Mouse (Mus musculus) MEL (cell line): Measurements from ENCODE around the gene Mdk. TPM values are rescaled to one million over a fixed set of nuclear protein-coding genes. Genes with fewer than 3 reads are reported as not detected.

Experiments used
- DNase-seq: peaks from one replicate; pipeline ENCODE4 v3.0.0; 2011; ENCODE audit warnings: low read depth, low spot score
- H3K27ac ChIP-seq: 2 replicates; pipeline ENCODE4 v1.5.1; 2012; ENCODE audit warnings: low read depth, mild to moderate bottlenecking, control low read depth, low read length, moderate library complexity; ENCODE audit not compliant: control insufficient read depth
- H3K27me3 ChIP-seq, 2 experiments: fragments of 150-350 bp in 1 of 2; sonication (generic) in 1 of 2; 2 replicates each; pipeline ENCODE4 v1.6.1; 2012; ENCODE audit warnings: low read length in 2 of 2, mild to moderate bottlenecking in 2 of 2, improper control_type of control experiment in 1 of 2, moderate library complexity in 1 of 2; ENCODE audit not compliant: insufficient read depth in 2 of 2, control insufficient read depth in 1 of 2
- H3K36me3 ChIP-seq, 2 experiments: 2 replicates each; pipeline ENCODE4 v1.6.1; 2012 to 2014; ENCODE audit warnings: low read length in 2 of 2, improper control_type of control experiment in 1 of 2, inconsistent platforms in 1 of 2, mild to moderate bottlenecking in 1 of 2; ENCODE audit not compliant: insufficient read depth in 2 of 2, control insufficient read depth in 1 of 2
- H3K4me1 ChIP-seq, 2 experiments: fragments of 150-350 bp in 1 of 2; sonication (generic) in 1 of 2; 2 replicates each; pipeline ENCODE4 v1.6.1; 2012; ENCODE audit warnings: low read length in 2 of 2, improper control_type of control experiment in 1 of 2, mild to moderate bottlenecking in 1 of 2; ENCODE audit not compliant: insufficient read depth in 2 of 2, control insufficient read depth in 1 of 2
- H3K4me3 ChIP-seq, 2 experiments: fragments of 150-350 bp in 1 of 2; sonication (generic) in 1 of 2; 2 replicates each; pipeline ENCODE4 v1.5.1; 2012; ENCODE audit warnings: low read depth in 2 of 2, low read length in 2 of 2, mild to moderate bottlenecking in 2 of 2, moderate library complexity in 2 of 2, control low read depth in 1 of 2, improper control_type of control experiment in 1 of 2; ENCODE audit not compliant: control insufficient read depth in 1 of 2, insufficient read depth in 1 of 2
- H3K79me2 ChIP-seq: 2 replicates; pipeline ENCODE4 v1.6.1; 2012; ENCODE audit warnings: mild to moderate bottlenecking, low read length, moderate library complexity; ENCODE audit not compliant: control insufficient read depth, poor library complexity, insufficient read depth
- H3K9ac ChIP-seq: 2 replicates; pipeline ENCODE4 v1.6.1; 2012; ENCODE audit warnings: low read depth, mild to moderate bottlenecking, control low read depth, low read length, moderate library complexity; ENCODE audit not compliant: control insufficient read depth, poor library complexity, severe bottlenecking
- H3K9me3 ChIP-seq: fragments of 150-350 bp; sonication (generic); replicated peaks from 2 replicates; pipeline ENCODE4 v1.6.1; 2012; ENCODE audit warnings: mild to moderate bottlenecking, low read length, improper control_type of control experiment, moderate library complexity; ENCODE audit not compliant: insufficient read depth
- BHLHE40 ChIP-seq: IDR thresholded peaks from 2 replicates; pipeline ENCODE4 v1.6.1; 2012; ENCODE audit warnings: low read depth, mild to moderate bottlenecking, inconsistent platforms, low read length, improper control_type of control experiment, borderline replicate concordance
- CHD2 ChIP-seq: IDR thresholded peaks from 2 replicates; pipeline ENCODE4 v1.6.1; 2011; ENCODE audit warnings: low read length, improper control_type of control experiment
- E2F4 ChIP-seq: IDR thresholded peaks from 2 replicates; pipeline ENCODE4 v1.6.1; 2011; ENCODE audit warnings: low read depth, low read length, improper control_type of control experiment, borderline replicate concordance
- ELF1 ChIP-seq: IDR thresholded peaks from 2 replicates; pipeline ENCODE4 v1.6.1; 2014; ENCODE audit warnings: low read depth, mild to moderate bottlenecking, inconsistent platforms, low read length, improper control_type of control experiment, moderate library complexity
- ETS1 ChIP-seq: IDR thresholded peaks from 2 replicates; pipeline ENCODE4 v1.6.1; 2012; ENCODE audit warnings: low read depth, mild to moderate bottlenecking, inconsistent platforms, low read length, improper control_type of control experiment, moderate library complexity
- GATA1 ChIP-seq: IDR thresholded peaks from 2 replicates; pipeline ENCODE4 v1.6.1; 2011; ENCODE audit warnings: low read depth, low read length, improper control_type of control experiment
- HCFC1 ChIP-seq: IDR thresholded peaks from 2 replicates; pipeline ENCODE4 v1.6.1; 2012; ENCODE audit warnings: low read depth, mild to moderate bottlenecking, inconsistent platforms, low read length, improper control_type of control experiment, moderate library complexity
- MEF2A ChIP-seq: IDR thresholded peaks from 2 replicates; pipeline ENCODE4 v1.6.1; 2014; ENCODE audit warnings: low read depth, mild to moderate bottlenecking, inconsistent platforms, low read length, improper control_type of control experiment; ENCODE audit not compliant: poor library complexity, insufficient replicate concordance, severe bottlenecking; ENCODE audit errors: extremely low read depth
- MXI1 ChIP-seq: IDR thresholded peaks from 2 replicates; pipeline ENCODE4 v1.6.1; 2011; ENCODE audit warnings: mild to moderate bottlenecking, low read depth, low read length, improper control_type of control experiment
- MYB ChIP-seq: IDR thresholded peaks from 2 replicates; pipeline ENCODE4 v1.6.1; 2011; ENCODE audit warnings: mild to moderate bottlenecking, low read depth, low read length, improper control_type of control experiment
- MYC ChIP-seq: IDR thresholded peaks from 2 replicates; pipeline ENCODE4 v1.6.1; 2011; ENCODE audit warnings: low read depth, mild to moderate bottlenecking, low read length, improper control_type of control experiment, moderate library complexity
- POLR2AphosphoS5 ChIP-seq: IDR thresholded peaks from 2 replicates; pipeline ENCODE4 v1.6.1; 2012; ENCODE audit warnings: low read depth, borderline replicate concordance, mild to moderate bottlenecking, inconsistent platforms, low read length, moderate library complexity, mixed read lengths
- TAL1 ChIP-seq: IDR thresholded peaks from 2 replicates; pipeline ENCODE4 v1.6.1; 2012; ENCODE audit warnings: mild to moderate bottlenecking, inconsistent platforms, low read length, moderate library complexity, mixed read lengths
- TCF12 ChIP-seq: IDR thresholded peaks from 2 replicates; pipeline ENCODE4 v1.6.1; 2014; ENCODE audit warnings: low read depth, mild to moderate bottlenecking, inconsistent platforms, low read length, improper control_type of control experiment, moderate library complexity
- UBTF ChIP-seq: IDR thresholded peaks from 2 replicates; pipeline ENCODE4 v1.6.1; 2012; ENCODE audit warnings: low read depth, mild to moderate bottlenecking, inconsistent platforms, low read length, improper control_type of control experiment, moderate library complexity, borderline replicate concordance; ENCODE audit not compliant: insufficient read depth
- USF1 ChIP-seq: IDR thresholded peaks from 2 replicates; pipeline ENCODE4 v1.6.1; 2014; ENCODE audit warnings: low read depth, mild to moderate bottlenecking, inconsistent platforms, low read length, improper control_type of control experiment, moderate library complexity
- USF2 ChIP-seq, 2 experiments: IDR thresholded peaks; 2 replicates each; pipeline ENCODE4 v1.6.1; 2011 to 2012; ENCODE audit warnings: improper control_type of control experiment in 2 of 2, low read length in 2 of 2, borderline replicate concordance in 1 of 2, inconsistent platforms in 1 of 2, low read depth in 1 of 2, mild to moderate bottlenecking in 1 of 2; ENCODE audit not compliant: insufficient read depth in 1 of 2
- ZKSCAN1 ChIP-seq: IDR thresholded peaks from 2 replicates; pipeline ENCODE4 v1.6.1; 2012; ENCODE audit warnings: low read depth, mild to moderate bottlenecking, inconsistent platforms, low read length, improper control_type of control experiment, moderate library complexity
- ZMIZ1 ChIP-seq: IDR thresholded peaks from 2 replicates; pipeline ENCODE4 v1.6.1; 2012; ENCODE audit warnings: low read depth, mild to moderate bottlenecking, inconsistent platforms, low read length, improper control_type of control experiment, moderate library complexity
- ZNF384 ChIP-seq: IDR thresholded peaks from 2 replicates; pipeline ENCODE4 v1.6.1; 2012; ENCODE audit warnings: low read depth, mild to moderate bottlenecking, inconsistent platforms, low read length, improper control_type of control experiment
- polyA plus RNA-seq, 2 experiments: library from polyadenylated mRNA; stranded (reverse) in 1 of 2; unstranded in 1 of 2; fragments of >175 nt in 1 of 2; fragments of >200 nt in 1 of 2; gene quantifications; 2 replicates each; pipeline versions ENCODE4 v1.2.1 to v1.2.4; 2012; ENCODE audit warnings: low replicate concordance in 2 of 2, low read depth in 1 of 2; ENCODE audit not compliant: insufficient read length in 2 of 2, insufficient read depth in 1 of 2, missing spikeins in 1 of 2
- total RNA-seq: library from RNA; depleted of rRNA; stranded (reverse); fragments of 300-350 nt; gene quantifications from 2 replicates; pipeline ENCODE4 v1.2.3, GENCODE M21; 2012

Mdk gene
- total and polyA plus RNA-seq, 3 experiments, result 0.19 to 3.4 TPM; not detected in 1

GRCm38 (mm10) chr2:91900431-91900830, 31.7 kb downstream of the Mdk start:
- no peaks in the 10 kb centered on the region for H3K9me3 ChIP-seq

GRCm38 (mm10) chr2:91899141-91899540, 33.0 kb downstream of the Mdk start:
- TF ChIP-seq POLR2AphosphoS5 (no peak), BHLHE40 (no peak), USF2 (IDR thresholded peaks at IDR 0.05; ENCODE audit: borderline replicate concordance in 1 of 2, insufficient read depth in 1 of 2, low read depth in 1 of 2, low read length in 2 of 2) (no peak), MXI1 (no peak), USF1 (no peak), ETS1 (no peak), MYB (no peak), GATA1 (no peak), MYC (no peak), ELF1 (no peak), ZMIZ1 (no peak), ZKSCAN1 (no peak), TCF12 (no peak), TAL1 (no peak), HCFC1 (no peak), MEF2A (no peak), ZNF384 (no peak), UBTF (no peak), E2F4 (no peak)
- no peaks in the 10 kb centered on the region for H3K4me1 ChIP-seq
- H3K4me3 ChIP-seq, result no peak overlapping the region
- H3K9me3 ChIP-seq, result no peaks in the 10 kb centered on the region
- peaks cover 0 to 12% of the 10 kb centered on the region in 2 experiments; a peak in 2 of 4 replicates for H3K36me3 ChIP-seq
- H3K27ac ChIP-seq, result no peak overlapping the region
- no peak for DNase-seq
- no peaks in the 10 kb centered on the region for H3K27me3 ChIP-seq
- H3K79me2 ChIP-seq, result no peaks in the 10 kb centered on the region
- no peak overlapping the region for H3K9ac ChIP-seq

More at GRCm38 (mm10) chr2:91900431-91900830, 31.7 kb downstream of the Mdk start:
- no peaks in the 10 kb centered on the region for H3K4me1 ChIP-seq
- H3K79me2 ChIP-seq, result no peaks in the 10 kb centered on the region
- H3K4me3 ChIP-seq, result no peak overlapping the region
- H3K9ac ChIP-seq, result no peak overlapping the region
- H3K36me3 ChIP-seq, result peaks cover 0 to 11% of the 10 kb centered on the region in 2 experiments; a peak in 2 of 4 replicates
- no peak for TF ChIP-seq UBTF
- TF ChIP-seq MYC, result no peak
- no peak for TF ChIP-seq CHD2
- no peak for TF ChIP-seq USF1
- DNase-seq, result no peak
- H3K27me3 ChIP-seq, result no peaks in the 10 kb centered on the region
- H3K27ac ChIP-seq, result no peak overlapping the region
